Mouse (Mus musculus) megakaryocyte progenitor cell, adult 5-6 weeks (primary cell): ENCODE measurements at regions not wholly inside any gene's neighbourhood (a gene's known extent, or its start where the extent isn't known, plus 50 kb on each side); places are given as distances from the start of the nearest gene placed in this dataset.
"Not testable (repeated sequence)": the region's sequence is repeated elsewhere in the genome, so short reads cannot be mapped to it uniquely, and the experiment has no call there.

Source experiments
- ATAC-seq: replicated peaks from 2 replicates; pipeline ENCODE4 v1.8.0; 2016; ENCODE audit warnings: mild to moderate bottlenecking, moderate TSS enrichment, inconsistent platforms; ENCODE audit not compliant: poor library complexity

GRCm38 (mm10) chr4:131407464-131407863 lies 430.6 kb downstream of the Ptpru start:
- ATAC-seq, result no peak

GRCm38 (mm10) chr4:131408644-131409043 lies 429.4 kb downstream of the Ptpru start:
- no peak for ATAC-seq

- ATAC-seq, result peak; percentile 68
These were observed 428.3 kb downstream of the Ptpru start for GRCm38 (mm10) chr4:131409805-131410204.

GRCm38 (mm10) chr4:131411936-131412335 lies 426.2 kb downstream of the Ptpru start:
- ATAC-seq, result no peak

GRCm38 (mm10) chr4:131413380-131413779 lies 424.7 kb downstream of the Ptpru start:
- ATAC-seq, result no peak

GRCm38 (mm10) chr4:131415453-131415852 lies 422.6 kb downstream of the Ptpru start:
- ATAC-seq, result no peak

GRCm38 (mm10) chr4:131416209-131416608 lies 421.9 kb downstream of the Ptpru start:
- no peak for ATAC-seq

- ATAC-seq, result no peak
These were observed 420.8 kb downstream of the Ptpru start for GRCm38 (mm10) chr4:131417159-131417748.

- no peak for ATAC-seq
These were observed 412.8 kb downstream of the Ptpru start for GRCm38 (mm10) chr4:131425311-131425710.

GRCm38 (mm10) chr4:131427871-131428270 lies 410.2 kb downstream of the Ptpru start:
- ATAC-seq, result no peak

- ATAC-seq, result no peak
These were observed 408.7 kb downstream of the Ptpru start for GRCm38 (mm10) chr4:131429356-131429755.

- ATAC-seq, result no peak
These were observed 407.7 kb downstream of the Ptpru start for GRCm38 (mm10) chr4:131430420-131430819.

GRCm38 (mm10) chr4:131431188-131431587 lies 406.9 kb downstream of the Ptpru start:
- ATAC-seq, result peak; percentile 76

GRCm38 (mm10) chr4:131432591-131433177 lies 405.4 kb downstream of the Ptpru start:
- ATAC-seq, result no peak

GRCm38 (mm10) chr4:131435222-131435621 lies 402.9 kb downstream of the Ptpru start:
- no peak for ATAC-seq

- no peak for ATAC-seq
These were observed 399.7 kb downstream of the Ptpru start for GRCm38 (mm10) chr4:131438403-131438802.

GRCm38 (mm10) chr4:131438883-131439282 lies 399.2 kb downstream of the Ptpru start:
- no peak for ATAC-seq

GRCm38 (mm10) chr4:131440845-131441244 lies 397.2 kb downstream of the Ptpru start:
- no peak for ATAC-seq

- no peak for ATAC-seq
These were observed 394.6 kb downstream of the Ptpru start for GRCm38 (mm10) chr4:131443518-131443917.

GRCm38 (mm10) chr4:131450296-131450695 lies 387.8 kb downstream of the Ptpru start:
- ATAC-seq, result not testable (repeated sequence)

- no peak for ATAC-seq
These were observed 380.5 kb downstream of the Ptpru start for GRCm38 (mm10) chr4:131457551-131457950.

GRCm38 (mm10) chr4:131459746-131460145 lies 378.3 kb downstream of the Ptpru start:
- no peak for ATAC-seq

- ATAC-seq, result no peak
These were observed 376.8 kb downstream of the Ptpru start for GRCm38 (mm10) chr4:131461312-131461711.
